ENCODE assay signal across 8 mouse cellular contexts in the genomic region with DNA sequence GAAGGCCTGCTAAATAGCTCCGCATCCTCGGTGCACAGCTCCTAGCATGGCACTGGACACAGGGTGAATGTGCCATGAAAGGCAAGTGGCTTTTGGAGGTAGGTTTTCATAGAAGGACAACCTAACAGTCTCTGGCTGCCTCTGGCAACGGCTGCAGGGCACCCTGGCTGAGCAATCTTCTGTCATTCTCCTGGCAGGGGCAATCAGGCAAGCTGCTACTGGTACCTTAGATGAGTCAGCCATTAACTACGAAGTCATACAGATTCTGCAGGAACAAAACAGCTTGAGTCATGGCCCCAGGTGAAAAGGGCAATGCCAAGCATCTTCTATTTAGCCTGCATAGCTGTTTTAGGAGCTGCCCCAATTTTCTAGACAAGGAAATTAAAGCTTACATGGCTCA.
A peak's percentile ranks its signal among the peaks of the same experiment; 100 is the strongest.
DNase-seq lines count a peak whose midpoint lies in the region; ATAC-seq lines count a peak whose summit lies in the region.

No protein-coding gene starts in this region.

- H3K4me3 ChIP-seq in heart, embryonic 15.5 days, result no peak overlapping the region
- H3K4me3 ChIP-seq in neural tube, embryonic 15.5 days (replicated peaks), result no peak overlapping the region

- no peaks in the 10 kb centered on the region for H3K36me3 ChIP-seq in heart, embryonic 15.5 days
- H3K36me3 ChIP-seq in neural tube, embryonic 15.5 days, result no peaks in the 10 kb centered on the region

- H3K27me3 ChIP-seq in heart, embryonic 15.5 days, result no peaks in the 10 kb centered on the region
- H3K27me3 ChIP-seq in neural tube, embryonic 15.5 days (replicated peaks), result no peaks in the 10 kb centered on the region

- no peaks in the 10 kb centered on the region for H3K9me3 ChIP-seq in heart, embryonic 15.5 days (replicated peaks)
- no peaks in the 10 kb centered on the region for H3K9me3 ChIP-seq in neural tube, embryonic 15.5 days (replicated peaks)

- DNase-seq in heart, postnatal 4 days, result no peak
- peak; percentile 36 for DNase-seq in adrenal gland, postnatal 14 days
- DNase-seq in gonadal fat pad, adult 2 months (ENCODE audit: low read depth), result peak; percentile 12
- no peak for DNase-seq in spleen, postnatal 36 days (ENCODE audit: low spot score in 2 of 2)

- WGBS in heart, embryonic 15.5 days, result 58% methylated on average over 4 of the region's 4 CpGs
- 52% methylated on average over 4 of the region's 4 CpGs for WGBS in neural tube, embryonic 15.5 days

- no peak for ATAC-seq in heart, embryonic 15.5 days (replicated peaks; ENCODE audit: insufficient number of reproducible peaks, insufficient read depth, low FRiP score, low read depth)
- ATAC-seq in neural tube, embryonic 15.5 days (ENCODE audit: low FRiP score), result peak; percentile 19; the same call in 1 of the 2 replicates
- no peak for ATAC-seq in granulocyte monocyte progenitor cell, adult 5-6 weeks (replicated peaks; ENCODE audit: poor library complexity, severe bottlenecking)
- no peak for ATAC-seq in activated CD4-positive, CD25-positive, alpha-beta regulatory T cell, adult 4 months

- H3K9ac ChIP-seq in heart, embryonic 15.5 days, result no peak overlapping the region
- H3K9ac ChIP-seq in neural tube, embryonic 15.5 days (replicated peaks), result no peak overlapping the region

- 0 out of 2 replicates have a peak overlapping the region, but pooled peaks have one; percentile 35 for H3K4me2 ChIP-seq in heart, embryonic 15.5 days
- no peak overlapping the region for H3K4me2 ChIP-seq in neural tube, embryonic 15.5 days

- H3K27ac ChIP-seq in heart, embryonic 15.5 days, result peak overlapping the region; percentile 84
- H3K27ac ChIP-seq in neural tube, embryonic 15.5 days (replicated peaks), result peak overlapping the region; percentile 81

- peaks cover 17% of the 10 kb centered on the region for H3K4me1 ChIP-seq in heart, embryonic 15.5 days (replicated peaks)
- H3K4me1 ChIP-seq in neural tube, embryonic 15.5 days, result peaks cover 24% of the 10 kb centered on the region

Comparison
In these comparisons a context has a peak if more than half of its experiments do, and no peak if none do; other contexts are left out.
1. DNase-seq: peak in adrenal gland, postnatal 14 days (single experiment) and gonadal fat pad, adult 2 months (single experiment); none in heart, postnatal 4 days (single experiment) and spleen, postnatal 36 days (0 of 2).